Mouse (Mus musculus): ENCODE measurements around the gene Cyth2. TPM values are rescaled to one million over a fixed set of nuclear protein-coding genes. Genes with fewer than 3 reads are reported as not detected.
A peak's percentile ranks its signal among the peaks of the same experiment; 100 is the strongest.

Cyth2 gene
- polyA plus RNA-seq, 1 experiment from 2014 or later: 109 TPM

- 0 out of 2 replicates have a peak, but pooled peaks cover 7% of the 10 kb centered on the region for H3K4me1 ChIP-seq (ENCODE audit: insufficient read depth)
- no peak for TF ChIP-seq CTCF (IDR thresholded peaks at IDR 0.05; ENCODE audit: low read depth)
- peak overlapping the region; percentile 17; the same call in 1 of the 2 replicates for H3K4me3 ChIP-seq (ENCODE audit: low read depth, low read length)
- no peaks in the 10 kb centered on the region for H3K9me3 ChIP-seq (ENCODE audit: low read depth, low read length)
- no peak overlapping the region for H3K9ac ChIP-seq
- 13% methylated on average over 24 of the region's 25 CpGs for WGBS
- no peak overlapping the region for H3K27ac ChIP-seq (ENCODE audit: low read depth)
- ATAC-seq (ENCODE audit: insufficient read depth): peak; percentile 67
- H3K36me3 ChIP-seq (ENCODE audit: insufficient read depth): peaks cover 3% of the 10 kb centered on the region; the same call in 1 of the 2 replicates
- peaks cover 32% of the 10 kb centered on the region for H3K27me3 ChIP-seq (ENCODE audit: insufficient read depth, low read length)
- peak overlapping the region; percentile 58 for H3K4me2 ChIP-seq
- peak; percentile 74 for DNase-seq
These were observed 13.7 kb downstream of the Cyth2 start for GRCm38 (mm10) chr7:45800546-45801204.

DNA sequence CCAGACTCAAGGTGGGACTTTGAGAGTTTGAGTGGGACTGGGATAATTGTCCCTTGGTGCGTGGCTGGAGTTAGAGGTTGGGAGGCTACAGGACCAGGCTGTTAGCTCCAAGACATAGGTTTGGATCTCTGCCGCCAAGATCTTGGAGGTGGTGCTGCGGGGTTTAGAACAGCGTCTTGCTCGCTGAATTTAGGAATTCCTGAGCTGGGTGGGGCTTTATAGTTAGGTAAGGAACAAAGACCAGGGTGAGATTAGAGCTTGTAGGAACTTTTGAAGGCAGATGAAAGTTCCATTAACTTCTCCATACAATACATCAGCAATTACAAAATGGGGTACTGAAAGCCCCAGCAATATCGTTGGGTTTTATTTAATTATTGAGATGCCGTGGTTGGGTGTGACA lies 14.4 kb downstream of the Cyth2 start:
- peak overlapping the region; percentile 17; the same call in 1 of the 2 replicates for H3K4me3 ChIP-seq (ENCODE audit: low read depth, low read length)
- no peak overlapping the region for H3K27ac ChIP-seq (ENCODE audit: low read depth)
- no peak for DNase-seq
- peak overlapping the region; percentile 58 for H3K4me2 ChIP-seq
- no peak overlapping the region for H3K9ac ChIP-seq
- no peak for TF ChIP-seq CTCF (IDR thresholded peaks at IDR 0.05; ENCODE audit: low read depth)
- peaks cover 3% of the 10 kb centered on the region; the same call in 1 of the 2 replicates for H3K36me3 ChIP-seq (ENCODE audit: insufficient read depth)
- no peak for ATAC-seq (ENCODE audit: insufficient read depth)
- WGBS: 31% methylated on average over 7 of the region's 7 CpGs
- peaks cover 32% of the 10 kb centered on the region for H3K27me3 ChIP-seq (ENCODE audit: insufficient read depth, low read length)
- H3K9me3 ChIP-seq (ENCODE audit: low read depth, low read length): no peaks in the 10 kb centered on the region
- H3K4me1 ChIP-seq (ENCODE audit: insufficient read depth): 0 out of 2 replicates have a peak, but pooled peaks cover 7% of the 10 kb centered on the region

DNA sequence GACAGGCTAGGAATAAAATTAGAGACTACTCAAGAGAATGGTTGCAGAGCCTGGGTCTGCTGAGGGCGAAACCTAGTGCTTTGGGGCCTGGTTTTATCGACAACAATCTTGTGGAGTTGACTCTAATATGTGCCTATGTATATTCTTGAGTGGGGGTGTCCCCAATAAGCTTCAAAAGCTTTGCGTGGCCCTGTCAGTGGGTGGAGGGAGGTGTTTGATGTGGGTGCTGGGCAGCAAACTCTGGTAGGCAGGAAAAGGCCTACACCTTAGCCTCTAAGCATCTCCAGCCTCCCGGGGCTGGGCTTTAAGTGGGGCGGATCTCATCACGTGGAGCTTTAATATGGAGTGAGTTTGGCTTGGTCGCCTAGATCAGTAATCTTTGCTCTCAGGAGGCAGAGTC lies 15.4 kb downstream of the Cyth2 start:
- peak overlapping the region; percentile 83 for H3K4me2 ChIP-seq
- H3K9me3 ChIP-seq (ENCODE audit: low read depth, low read length): no peaks in the 10 kb centered on the region
- ATAC-seq (ENCODE audit: insufficient read depth): no peak
- H3K9ac ChIP-seq: no peak overlapping the region
- 0 out of 2 replicates have a peak, but pooled peaks cover 7% of the 10 kb centered on the region for H3K4me1 ChIP-seq (ENCODE audit: insufficient read depth)
- H3K27me3 ChIP-seq (ENCODE audit: insufficient read depth, low read length): peaks cover 32% of the 10 kb centered on the region
- no peak for DNase-seq
- peak overlapping the region; percentile 44 for H3K4me3 ChIP-seq (ENCODE audit: low read depth, low read length)
- no peak overlapping the region for H3K27ac ChIP-seq (ENCODE audit: low read depth)
- TF ChIP-seq CTCF (IDR thresholded peaks at IDR 0.05; ENCODE audit: low read depth): no peak
- WGBS: 47% methylated on average over 7 of the region's 7 CpGs
- 0 out of 2 replicates have a peak, but pooled peaks cover 3% of the 10 kb centered on the region for H3K36me3 ChIP-seq (ENCODE audit: insufficient read depth)

GRCm38 (mm10) chr7:45798511-45798836 lies 15.9 kb downstream of the Cyth2 start:
- Histone ChIP-seq H3K4me1 (ENCODE audit: insufficient read depth) (0 out of 2 replicates have a peak, but pooled peaks cover 7% of the 10 kb centered on the region), H3K4me3 (ENCODE audit: low read depth, low read length) (peak overlapping the region; percentile 44), H3K27ac (ENCODE audit: low read depth) (no peak overlapping the region), H3K36me3 (ENCODE audit: insufficient read depth) (0 out of 2 replicates have a peak, but pooled peaks cover 3% of the 10 kb centered on the region), H3K9ac (peak overlapping the region; percentile 53), H3K9me3 (ENCODE audit: low read depth, low read length) (no peaks in the 10 kb centered on the region), H3K4me2 (peak overlapping the region; percentile 83), H3K27me3 (ENCODE audit: insufficient read depth, low read length) (peaks cover 32% of the 10 kb centered on the region)
- TF ChIP-seq CTCF (IDR thresholded peaks at IDR 0.05; ENCODE audit: low read depth): no peak
- DNase-seq (peak; percentile 54), ATAC-seq (ENCODE audit: insufficient read depth) (no peak)
- 2% methylated on average over 19 of the region's 19 CpGs for WGBS

GRCm38 (mm10) chr7:45797661-45798510 lies 16.5 kb downstream of the Cyth2 start:
- Histone ChIP-seq H3K4me3 (ENCODE audit: low read depth, low read length) (peak overlapping the region; percentile 44), H3K4me1 (ENCODE audit: insufficient read depth) (0 out of 2 replicates have a peak, but pooled peaks cover 7% of the 10 kb centered on the region), H3K27ac (ENCODE audit: low read depth) (no peak overlapping the region), H3K9me3 (ENCODE audit: low read depth, low read length) (no peaks in the 10 kb centered on the region), H3K4me2 (peak overlapping the region; percentile 83), H3K36me3 (ENCODE audit: insufficient read depth) (peaks cover 5% of the 10 kb centered on the region; the same call in 1 of the 2 replicates), H3K27me3 (ENCODE audit: insufficient read depth, low read length) (peaks cover 32% of the 10 kb centered on the region), H3K9ac (peak overlapping the region; percentile 53)
- DNase-seq (no peak), ATAC-seq (ENCODE audit: insufficient read depth) (no peak)
- no peak for TF ChIP-seq CTCF (IDR thresholded peaks at IDR 0.05; ENCODE audit: low read depth)
- WGBS: 2% methylated on average over 55 of the region's 60 CpGs

- DNase-seq: no peak
- no peak for TF ChIP-seq CTCF (IDR thresholded peaks at IDR 0.05; ENCODE audit: low read depth)
- no peak overlapping the region for H3K27ac ChIP-seq (ENCODE audit: low read depth)
- H3K36me3 ChIP-seq (ENCODE audit: insufficient read depth): peaks cover 7% of the 10 kb centered on the region; the same call in 1 of the 2 replicates
- H3K4me3 ChIP-seq (ENCODE audit: low read depth, low read length): no peak overlapping the region
- ATAC-seq (ENCODE audit: insufficient read depth): no peak
- H3K27me3 ChIP-seq (ENCODE audit: insufficient read depth, low read length): peaks cover 32% of the 10 kb centered on the region
- 0 out of 2 replicates have a peak, but pooled peaks cover 7% of the 10 kb centered on the region for H3K4me1 ChIP-seq (ENCODE audit: insufficient read depth)
- 46% methylated on average over 6 of the region's 6 CpGs for WGBS
- H3K9me3 ChIP-seq (ENCODE audit: low read depth, low read length): no peaks in the 10 kb centered on the region
- no peak overlapping the region for H3K4me2 ChIP-seq
- no peak overlapping the region for H3K9ac ChIP-seq
These were observed 17.4 kb downstream of the Cyth2 start for GRCm38 (mm10) chr7:45796950-45797349.

- no peaks in the 10 kb centered on the region for H3K9me3 ChIP-seq (ENCODE audit: low read depth, low read length)
- H3K27me3 ChIP-seq (ENCODE audit: insufficient read depth, low read length): peaks cover 32% of the 10 kb centered on the region
- DNase-seq (no peak), ATAC-seq (ENCODE audit: insufficient read depth) (no peak)
- H3K27ac ChIP-seq (ENCODE audit: low read depth): no peak overlapping the region
- H3K9ac ChIP-seq: no peak overlapping the region
- no peak for TF ChIP-seq CTCF (IDR thresholded peaks at IDR 0.05; ENCODE audit: low read depth)
- no peak overlapping the region for H3K4me3 ChIP-seq (ENCODE audit: low read depth, low read length)
- 0 out of 2 replicates have a peak, but pooled peaks cover 4% of the 10 kb centered on the region for H3K4me1 ChIP-seq (ENCODE audit: insufficient read depth)
- peaks cover 10% of the 10 kb centered on the region; the same call in 1 of the 2 replicates for H3K36me3 ChIP-seq (ENCODE audit: insufficient read depth)
- no peak overlapping the region for H3K4me2 ChIP-seq
- WGBS: 93% methylated on average over 29 of the region's 29 CpGs
These were observed 19.4 kb downstream of the Cyth2 start for GRCm38 (mm10) chr7:45794971-45795370.
